Mouse (Mus musculus): ENCODE data around the gene Rfc5. TPM values are rescaled to one million over a fixed set of nuclear protein-coding genes. Genes with fewer than 3 reads are reported as not detected.
"Not testable (repeated sequence)": the region's sequence is repeated elsewhere in the genome, so short reads cannot be mapped to it uniquely, and the experiment has no call there.

The Rfc5 gene
- polyA plus RNA-seq, 1 experiment, result 13.6 TPM

GRCm38 (mm10) chr5:117380199-117380598, 8.6 kb downstream of the Rfc5 start:
- Histone ChIP-seq H3K4me3 (no peak overlapping the region), H3K79me2 (ENCODE audit: control insufficient read depth, insufficient read depth) (no peaks in the 10 kb centered on the region), H3ac (ENCODE audit: control insufficient read depth, insufficient read length) (no peak overlapping the region), H3K27me3 (ENCODE audit: control insufficient read depth, insufficient read depth, insufficient read length) (no peaks in the 10 kb centered on the region), H3K4me2 (ENCODE audit: low read depth) (no peak overlapping the region), H3K36me3 (ENCODE audit: control insufficient read depth, insufficient read depth) (peaks cover 13% of the 10 kb centered on the region)
- TF ChIP-seq MYOG (IDR thresholded peaks at IDR 0.05; ENCODE audit: control insufficient read depth in 1 of 3, insufficient read depth in 1 of 3, insufficient read length in 2 of 3, low read depth in 2 of 3) (no peak), TCF12 (IDR thresholded peaks at IDR 0.05; ENCODE audit: insufficient read depth, poor library complexity, severe bottlenecking) (no peak), MAX (IDR thresholded peaks at IDR 0.05; ENCODE audit: low read depth) (no peak), E2F4 (IDR thresholded peaks at IDR 0.05; ENCODE audit: insufficient read depth) (no peak), TCF3 (IDR thresholded peaks at IDR 0.05; ENCODE audit: insufficient read length, low read depth) (no peak), MYOD1 (IDR thresholded peaks at IDR 0.05; ENCODE audit: control insufficient read depth in 1 of 3, insufficient read length in 2 of 3, low read depth in 2 of 3) (no peak), SRF (IDR thresholded peaks at IDR 0.05; ENCODE audit: control insufficient read depth, insufficient read length, low read depth) (no peak), CEBPB (IDR thresholded peaks at IDR 0.05; ENCODE audit: insufficient read depth, poor library complexity, severe bottlenecking) (no peak), USF1 (IDR thresholded peaks at IDR 0.05; ENCODE audit: low read depth) (no peak), POLR2A (IDR thresholded peaks at IDR 0.05; ENCODE audit: insufficient read length, low read depth) (no peak), REST (IDR thresholded peaks at IDR 0.05; ENCODE audit: insufficient read depth, insufficient read length) (no peak), POLR2AphosphoS2 (IDR thresholded peaks at IDR 0.05; ENCODE audit: insufficient read length, low read depth) (no peak)

GRCm38 (mm10) chr5:117377731-117378130, 11.1 kb downstream of the Rfc5 start:
- H3K79me2 ChIP-seq (ENCODE audit: control insufficient read depth, insufficient read depth); H3K4me3 ChIP-seq; H3K4me2 ChIP-seq (ENCODE audit: low read depth); H3K27me3 ChIP-seq (ENCODE audit: control insufficient read depth, insufficient read depth, insufficient read length); H3ac ChIP-seq (ENCODE audit: control insufficient read depth, insufficient read length): not testable (repeated sequence)
- peaks cover 14% of the 10 kb centered on the region for H3K36me3 ChIP-seq (ENCODE audit: control insufficient read depth, insufficient read depth)

- H3K4me3 ChIP-seq, result no peak overlapping the region
- H3K4me2 ChIP-seq (ENCODE audit: low read depth), result no peak overlapping the region
- TF ChIP-seq MYOG (IDR thresholded peaks at IDR 0.05; ENCODE audit: control insufficient read depth in 1 of 3, insufficient read depth in 1 of 3, insufficient read length in 2 of 3, low read depth in 2 of 3) (no peak), MAX (IDR thresholded peaks at IDR 0.05; ENCODE audit: low read depth) (no peak)
- no peak overlapping the region for H3ac ChIP-seq (ENCODE audit: control insufficient read depth, insufficient read length)
- H3K27me3 ChIP-seq (ENCODE audit: control insufficient read depth, insufficient read depth, insufficient read length), result no peaks in the 10 kb centered on the region
- peaks cover 24% of the 10 kb centered on the region for H3K36me3 ChIP-seq (ENCODE audit: control insufficient read depth, insufficient read depth)
- no peaks in the 10 kb centered on the region for H3K79me2 ChIP-seq (ENCODE audit: control insufficient read depth, insufficient read depth)
Observed at GRCm38 (mm10) chr5:117376331-117376761, 12.5 kb downstream of the Rfc5 start.

- Histone ChIP-seq H3ac (ENCODE audit: control insufficient read depth, insufficient read length) (no peak overlapping the region), H3K79me2 (ENCODE audit: control insufficient read depth, insufficient read depth) (no peaks in the 10 kb centered on the region), H3K4me2 (ENCODE audit: low read depth) (no peak overlapping the region), H3K4me3 (no peak overlapping the region), H3K27me3 (ENCODE audit: control insufficient read depth, insufficient read depth, insufficient read length) (no peaks in the 10 kb centered on the region), H3K36me3 (ENCODE audit: control insufficient read depth, insufficient read depth) (peaks cover 29% of the 10 kb centered on the region)
- TF ChIP-seq POLR2AphosphoS2 (IDR thresholded peaks at IDR 0.05; ENCODE audit: insufficient read length, low read depth) (peak; percentile 11), POLR2A (IDR thresholded peaks at IDR 0.05; ENCODE audit: insufficient read length, low read depth) (peak; percentile 49), MAX (IDR thresholded peaks at IDR 0.05; ENCODE audit: low read depth) (no peak)
Observed at GRCm38 (mm10) chr5:117374372-117375049, 14.3 kb downstream of the Rfc5 start.

- H3K4me2 ChIP-seq (ENCODE audit: low read depth), result no peak overlapping the region
- H3K79me2 ChIP-seq (ENCODE audit: control insufficient read depth, insufficient read depth), result peaks cover 7% of the 10 kb centered on the region
- H3K4me3 ChIP-seq, result no peak overlapping the region
- TF ChIP-seq TCF3 (IDR thresholded peaks at IDR 0.05; ENCODE audit: insufficient read length, low read depth) (no peak), POLR2AphosphoS2 (IDR thresholded peaks at IDR 0.05; ENCODE audit: insufficient read length, low read depth) (peak; percentile 41), POLR2A (IDR thresholded peaks at IDR 0.05; ENCODE audit: insufficient read length, low read depth) (no peak), E2F4 (IDR thresholded peaks at IDR 0.05; ENCODE audit: insufficient read depth) (no peak), MYOD1 (IDR thresholded peaks at IDR 0.05; ENCODE audit: control insufficient read depth in 1 of 3, insufficient read length in 2 of 3, low read depth in 2 of 3) (no peak), SRF (IDR thresholded peaks at IDR 0.05; ENCODE audit: control insufficient read depth, insufficient read length, low read depth) (no peak), MAX (IDR thresholded peaks at IDR 0.05; ENCODE audit: low read depth) (no peak)
- no peak overlapping the region for H3ac ChIP-seq (ENCODE audit: control insufficient read depth, insufficient read length)
- H3K27me3 ChIP-seq (ENCODE audit: control insufficient read depth, insufficient read depth, insufficient read length), result no peaks in the 10 kb centered on the region
- peaks cover 39% of the 10 kb centered on the region for H3K36me3 ChIP-seq (ENCODE audit: control insufficient read depth, insufficient read depth)
Observed at GRCm38 (mm10) chr5:117373418-117373817, 15.4 kb downstream of the Rfc5 start.

GRCm38 (mm10) chr5:117370592-117370991, 18.3 kb downstream of the Rfc5 start:
- Histone ChIP-seq H3ac (ENCODE audit: control insufficient read depth, insufficient read length) (no peak overlapping the region), H3K4me3 (no peak overlapping the region), H3K36me3 (ENCODE audit: control insufficient read depth, insufficient read depth) (peaks cover 55% of the 10 kb centered on the region), H3K27me3 (ENCODE audit: control insufficient read depth, insufficient read depth, insufficient read length) (no peaks in the 10 kb centered on the region), H3K4me2 (ENCODE audit: low read depth) (no peak overlapping the region), H3K79me2 (ENCODE audit: control insufficient read depth, insufficient read depth) (peaks cover 34% of the 10 kb centered on the region)
- TF ChIP-seq POLR2A (IDR thresholded peaks at IDR 0.05; ENCODE audit: insufficient read length, low read depth), result no peak
- no peak for TF ChIP-seq MAX (IDR thresholded peaks at IDR 0.05; ENCODE audit: low read depth)
- TF ChIP-seq SRF (IDR thresholded peaks at IDR 0.05; ENCODE audit: control insufficient read depth, insufficient read length, low read depth), result no peak
- no peak for TF ChIP-seq REST (IDR thresholded peaks at IDR 0.05; ENCODE audit: insufficient read depth, insufficient read length)
- no peak for TF ChIP-seq TCF3 (IDR thresholded peaks at IDR 0.05; ENCODE audit: insufficient read length, low read depth)
- TF ChIP-seq MYOD1 (IDR thresholded peaks at IDR 0.05; ENCODE audit: control insufficient read depth in 1 of 3, insufficient read length in 2 of 3, low read depth in 2 of 3), result no peak
- TF ChIP-seq MYOG (IDR thresholded peaks at IDR 0.05; ENCODE audit: control insufficient read depth in 1 of 3, insufficient read depth in 1 of 3, insufficient read length in 2 of 3, low read depth in 2 of 3), result no peak
- TF ChIP-seq E2F4 (IDR thresholded peaks at IDR 0.05; ENCODE audit: insufficient read depth), result no peak
- TF ChIP-seq POLR2AphosphoS2 (IDR thresholded peaks at IDR 0.05; ENCODE audit: insufficient read length, low read depth), result no peak
- TF ChIP-seq CEBPB (IDR thresholded peaks at IDR 0.05; ENCODE audit: insufficient read depth, poor library complexity, severe bottlenecking), result no peak
- no peak for TF ChIP-seq USF1 (IDR thresholded peaks at IDR 0.05; ENCODE audit: low read depth)
- TF ChIP-seq TCF12 (IDR thresholded peaks at IDR 0.05; ENCODE audit: insufficient read depth, poor library complexity, severe bottlenecking), result no peak
